Mouse (Mus musculus): ENCODE data around the gene Cers5. TPM values are rescaled to one million over a fixed set of nuclear protein-coding genes. Genes with fewer than 3 reads are reported as not detected.
"Not testable (repeated sequence)": the region's sequence is repeated elsewhere in the genome, so short reads cannot be mapped to it uniquely, and the experiment has no call there.

Gene Cers5
- polyA plus RNA-seq (2012; ENCODE audit: insufficient read depth, insufficient read length, missing spikeins): 16.6 and 18.9 TPM in 2 replicates

- peak within 1 kb of the TSS; percentile 99 for H3K4me3 ChIP-seq (ENCODE audit: insufficient read depth, low read depth, low read length)
- H3K27ac ChIP-seq (replicated peaks; ENCODE audit: low read depth, low read length): peak within 1 kb of the TSS; percentile 83
- not testable (repeated sequence) for H3K4me1 ChIP-seq (ENCODE audit: control insufficient read depth, insufficient read depth, insufficient read length, low read length)
Measured at GRCm38 (mm10) chr15:99772881-99772924, at the start of gene Cers5. Gene Cers5, minus strand, starts transcription at chr15:99772885.

- peak overlapping the region; percentile 82 for H3K27ac ChIP-seq (replicated peaks; ENCODE audit: low read depth, low read length)
- H3K4me1 ChIP-seq (ENCODE audit: control insufficient read depth, insufficient read depth, insufficient read length, low read length): peaks cover 2% of the 10 kb centered on the region; the same call in 1 of the 2 replicates
- peak overlapping the region; percentile 66 for H3K4me3 ChIP-seq (ENCODE audit: insufficient read depth, low read depth, low read length)
Measured at GRCm38 (mm10) chr15:99819621-99820279, 47.1 kb upstream of the Cers5 start.

- Histone ChIP-seq H3K4me1 (ENCODE audit: control insufficient read depth, insufficient read depth, insufficient read length, low read length) (peaks cover 2% of the 10 kb centered on the region; the same call in 1 of the 2 replicates), H3K4me3 (ENCODE audit: insufficient read depth, low read depth, low read length) (peak overlapping the region; percentile 66), H3K27ac (replicated peaks; ENCODE audit: low read depth, low read length) (peak overlapping the region; percentile 82)
Measured at GRCm38 (mm10) chr15:99819109-99819440, 46.4 kb upstream of the Cers5 start.

- Histone ChIP-seq H3K27ac (replicated peaks; ENCODE audit: low read depth, low read length) (peak overlapping the region; percentile 82), H3K4me1 (ENCODE audit: control insufficient read depth, insufficient read depth, insufficient read length, low read length) (peaks cover 2% of the 10 kb centered on the region; the same call in 1 of the 2 replicates), H3K4me3 (ENCODE audit: insufficient read depth, low read depth, low read length) (peak overlapping the region; percentile 66)
Measured at GRCm38 (mm10) chr15:99818321-99819108, 45.8 kb upstream of the Cers5 start.

GRCm38 (mm10) chr15:99817343-99818235 is 44.9 kb upstream of the Cers5 start:
- H3K27ac ChIP-seq (replicated peaks; ENCODE audit: low read depth, low read length): peak overlapping the region; percentile 81
- H3K4me1 ChIP-seq (ENCODE audit: control insufficient read depth, insufficient read depth, insufficient read length, low read length): peaks cover 2% of the 10 kb centered on the region; the same call in 1 of the 2 replicates
- peak overlapping the region; percentile 53 for H3K4me3 ChIP-seq (ENCODE audit: insufficient read depth, low read depth, low read length)

GRCm38 (mm10) chr15:99815999-99816398 is 43.3 kb upstream of the Cers5 start:
- H3K27ac ChIP-seq (replicated peaks; ENCODE audit: low read depth, low read length): no peak overlapping the region

GRCm38 (mm10) chr15:99814554-99815260 is 42.0 kb upstream of the Cers5 start:
- peak overlapping the region; percentile 25; the same call in 1 of the 2 replicates for H3K4me3 ChIP-seq (ENCODE audit: insufficient read depth, low read depth, low read length)
- no peak overlapping the region for H3K27ac ChIP-seq (replicated peaks; ENCODE audit: low read depth, low read length)
- peaks cover 2% of the 10 kb centered on the region; the same call in 1 of the 2 replicates for H3K4me1 ChIP-seq (ENCODE audit: control insufficient read depth, insufficient read depth, insufficient read length, low read length)

More at GRCm38 (mm10) chr15:99815999-99816398, 43.3 kb upstream of the Cers5 start:
- no peak overlapping the region for H3K4me3 ChIP-seq (ENCODE audit: insufficient read depth, low read depth, low read length)
- peaks cover 2% of the 10 kb centered on the region; the same call in 1 of the 2 replicates for H3K4me1 ChIP-seq (ENCODE audit: control insufficient read depth, insufficient read depth, insufficient read length, low read length)

- Histone ChIP-seq H3K4me3 (ENCODE audit: insufficient read depth, low read depth, low read length) (no peak overlapping the region), H3K27ac (replicated peaks; ENCODE audit: low read depth, low read length) (no peak overlapping the region), H3K4me1 (ENCODE audit: control insufficient read depth, insufficient read depth, insufficient read length, low read length) (peaks cover 2% of the 10 kb centered on the region; the same call in 1 of the 2 replicates)
Measured at GRCm38 (mm10) chr15:99813639-99814038, 41.0 kb upstream of the Cers5 start.

- H3K4me1 ChIP-seq (ENCODE audit: control insufficient read depth, insufficient read depth, insufficient read length, low read length): no peaks in the 10 kb centered on the region
- H3K27ac ChIP-seq (replicated peaks; ENCODE audit: low read depth, low read length): no peak overlapping the region
- H3K4me3 ChIP-seq (ENCODE audit: insufficient read depth, low read depth, low read length): no peak overlapping the region
Measured at GRCm38 (mm10) chr15:99812097-99812496, 39.4 kb upstream of the Cers5 start.

- Histone ChIP-seq H3K4me3 (ENCODE audit: insufficient read depth, low read depth, low read length) (no peak overlapping the region), H3K4me1 (ENCODE audit: control insufficient read depth, insufficient read depth, insufficient read length, low read length) (0 out of 2 replicates have a peak, but pooled peaks cover under 1% of the 10 kb centered on the region), H3K27ac (replicated peaks; ENCODE audit: low read depth, low read length) (no peak overlapping the region)
Measured at GRCm38 (mm10) chr15:99807776-99808735, 35.4 kb upstream of the Cers5 start.

GRCm38 (mm10) chr15:99806171-99806570 is 33.5 kb upstream of the Cers5 start:
- H3K4me1 ChIP-seq (ENCODE audit: control insufficient read depth, insufficient read depth, insufficient read length, low read length): 0 out of 2 replicates have a peak, but pooled peaks cover 4% of the 10 kb centered on the region
- no peak overlapping the region for H3K4me3 ChIP-seq (ENCODE audit: insufficient read depth, low read depth, low read length)
- no peak overlapping the region for H3K27ac ChIP-seq (replicated peaks; ENCODE audit: low read depth, low read length)

- Histone ChIP-seq H3K4me1 (ENCODE audit: control insufficient read depth, insufficient read depth, insufficient read length, low read length) (0 out of 2 replicates have a peak, but pooled peaks cover 4% of the 10 kb centered on the region), H3K4me3 (ENCODE audit: insufficient read depth, low read depth, low read length) (no peak overlapping the region)
Measured at GRCm38 (mm10) chr15:99805673-99806072, 33.0 kb upstream of the Cers5 start.

GRCm38 (mm10) chr15:99803186-99803644 is 30.5 kb upstream of the Cers5 start:
- 0 out of 2 replicates have a peak, but pooled peaks cover 4% of the 10 kb centered on the region for H3K4me1 ChIP-seq (ENCODE audit: control insufficient read depth, insufficient read depth, insufficient read length, low read length)
- H3K4me3 ChIP-seq (ENCODE audit: insufficient read depth, low read depth, low read length): no peak overlapping the region
- H3K27ac ChIP-seq (replicated peaks; ENCODE audit: low read depth, low read length): no peak overlapping the region

More at GRCm38 (mm10) chr15:99805673-99806072, 33.0 kb upstream of the Cers5 start:
- no peak overlapping the region for H3K27ac ChIP-seq (replicated peaks; ENCODE audit: low read depth, low read length)

Data from brown adipose tissue, adult 24 weeks (tissue).